Mouse (Mus musculus) thymus, postnatal 4 days (tissue): ENCODE measurements around the gene Hoxa11.

Source experiments
- DNase-seq: peaks from one replicate; pipeline ENCODE4 v3.0.0; 2021

Hoxa11 gene

GRCm38 (mm10) chr6:52218643-52219215 lies 26.9 kb downstream of the Hoxa11 start:
- DNase-seq, result no peak

- DNase-seq, result no peak
These were observed 27.5 kb downstream of the Hoxa11 start for GRCm38 (mm10) chr6:52217895-52218642.

- DNase-seq, result peak; percentile 72
These were observed 28.2 kb downstream of the Hoxa11 start for GRCm38 (mm10) chr6:52217459-52217768.

GRCm38 (mm10) chr6:52216691-52217458 lies 28.7 kb downstream of the Hoxa11 start:
- DNase-seq, result no peak

- no peak for DNase-seq
These were observed 29.7 kb downstream of the Hoxa11 start for GRCm38 (mm10) chr6:52215771-52216535.

GRCm38 (mm10) chr6:52215070-52215469 lies 30.5 kb downstream of the Hoxa11 start:
- no peak for DNase-seq

GRCm38 (mm10) chr6:52214271-52214670 lies 31.3 kb downstream of the Hoxa11 start:
- no peak for DNase-seq

GRCm38 (mm10) chr6:52213119-52213986 lies 32.3 kb downstream of the Hoxa11 start, which contains the start of the genes Hoxa3 and Gm28308:
Hoxa3 (minus strand) TSS chr6:52213336.
Gm28308 (minus strand) TSS chr6:52213339.
- DNase-seq, result no peak

- no peak for DNase-seq
These were observed 33.0 kb downstream of the Hoxa11 start for GRCm38 (mm10) chr6:52212556-52213118.

- no peak for DNase-seq
These were observed 33.6 kb downstream of the Hoxa11 start for GRCm38 (mm10) chr6:52211961-52212360.

- DNase-seq, result peak; percentile 87
These were observed 34.3 kb downstream of the Hoxa11 start for GRCm38 (mm10) chr6:52211170-52211935.

- DNase-seq, result no peak
These were observed 35.9 kb downstream of the Hoxa11 start for GRCm38 (mm10) chr6:52209685-52210046.

- no peak for DNase-seq
These were observed 36.5 kb downstream of the Hoxa11 start for GRCm38 (mm10) chr6:52208868-52209684.

- no peak for DNase-seq
These were observed 37.3 kb downstream of the Hoxa11 start, which contains the start of gene Hoxa6 for GRCm38 (mm10) chr6:52208072-52208867. Hoxa6 (minus strand) TSS chr6:52208722.

GRCm38 (mm10) chr6:52207684-52207976 lies 38.0 kb downstream of the Hoxa11 start:
- no peak for DNase-seq

- no peak for DNase-seq
These were observed 38.5 kb downstream of the Hoxa11 start for GRCm38 (mm10) chr6:52206882-52207683.

GRCm38 (mm10) chr6:52205638-52206621 lies 39.7 kb downstream of the Hoxa11 start:
- no peak for DNase-seq
